Mouse (Mus musculus): Measurements from ENCODE around the gene Pla2g6.

DNA sequence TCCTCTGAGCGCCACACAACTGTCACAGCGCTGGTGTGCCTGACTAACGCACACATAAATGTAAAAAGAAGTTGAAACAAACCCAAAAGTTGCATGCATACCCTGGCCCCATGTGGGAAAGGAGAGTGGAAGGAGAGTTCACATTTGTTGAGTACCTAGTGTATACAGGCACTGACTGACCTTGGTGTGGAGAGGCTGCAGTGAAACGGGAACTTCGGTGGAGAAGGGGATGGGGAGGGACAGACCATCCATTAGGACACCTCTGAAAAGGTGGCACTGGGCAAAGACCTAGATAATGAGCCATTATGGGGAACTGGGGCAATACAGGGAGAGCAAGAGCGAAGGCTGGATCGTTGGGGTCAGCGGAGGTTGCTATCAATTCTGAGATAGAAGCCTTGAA, 28.3 kb upstream of the Pla2g6 start:
- TF ChIP-seq CTCF (IDR thresholded peaks at IDR 0.05; ENCODE audit: extremely low read depth, insufficient read depth, insufficient read length, insufficient replicate concordance) (no peak), POLR2A (IDR thresholded peaks at IDR 0.05; ENCODE audit: low read depth, low read length) (no peak)

All from spleen, adult 2 months (tissue).